Mouse (Mus musculus) liver, embryonic 15.5 days (tissue): ENCODE measurements around the gene Lrfn1. TPM values are rescaled to one million over a fixed set of nuclear protein-coding genes. Genes with fewer than 3 reads are reported as not detected.
A peak's percentile ranks its signal among the peaks of the same experiment; 100 is the strongest.

Source experiments
- ATAC-seq: fragments of 200-750 bp; cut with Nextera tagmentation; 2 replicates; pipeline ENCODE4 v1.8.0; 2017; ENCODE audit warnings: moderate number of reproducible peaks, mild to moderate bottlenecking, moderate library complexity; ENCODE audit not compliant: insufficient read depth
- H3K27ac ChIP-seq: fragments of 300-500 bp; sonication (generic); replicated peaks from 2 replicates; pipeline ENCODE4 v1.5.1; 2015; ENCODE audit warnings: mild to moderate bottlenecking, inconsistent platforms
- H3K27me3 ChIP-seq: fragments of 300-500 bp; sonication (generic); 2 replicates; pipeline ENCODE4 v1.6.1; 2015; ENCODE audit warnings: mild to moderate bottlenecking, inconsistent platforms
- H3K36me3 ChIP-seq: fragments of 300-500 bp; sonication (generic); replicated peaks from 2 replicates; pipeline ENCODE4 v1.6.1; 2015; ENCODE audit warnings: moderate library complexity, mild to moderate bottlenecking, inconsistent platforms
- H3K4me1 ChIP-seq: fragments of 300-500 bp; sonication (generic); replicated peaks from 2 replicates; pipeline ENCODE4 v1.6.1; 2015; ENCODE audit warnings: inconsistent platforms
- H3K4me2 ChIP-seq: fragments of 300-500 bp; sonication (generic); 2 replicates; pipeline ENCODE4 v1.6.1; 2015; ENCODE audit warnings: moderate library complexity, mild to moderate bottlenecking, inconsistent platforms
- H3K4me3 ChIP-seq: fragments of 300-500 bp; sonication (generic); replicated peaks from 2 replicates; pipeline ENCODE4 v1.5.1; 2015; ENCODE audit warnings: mild to moderate bottlenecking, inconsistent platforms
- H3K9ac ChIP-seq: fragments of 300-500 bp; sonication (generic); 2 replicates; pipeline ENCODE4 v1.6.1; 2015; ENCODE audit warnings: moderate library complexity, mild to moderate bottlenecking, inconsistent platforms
- H3K9me3 ChIP-seq: fragments of 300-500 bp; sonication (generic); replicated peaks from 2 replicates; pipeline ENCODE4 v1.6.1; 2016; ENCODE audit warnings: inconsistent platforms
- WGBS: fragments of 180-500 bp; shearing (Covaris S2); methylation state at CpG from one replicate; pipeline ENCODE4 v1.1.7; 2015; ENCODE audit warnings: mixed read lengths; ENCODE audit not compliant: insufficient replicate concordance; 5-methylcytosine and 5-hydroxymethylcytosine counted together
- polyA plus RNA-seq: library from polyadenylated mRNA; unstranded; fragments of >200 nt; fragmentation: Nextera tagmentation; extraction: Ambion mirVana; gene quantifications from 2 replicates; pipeline ENCODE4 v1.2.1, GENCODE M21; 2015

Lrfn1 gene
- polyA plus RNA-seq, 1 experiment from 2014 or later, result 0.20 TPM

DNA sequence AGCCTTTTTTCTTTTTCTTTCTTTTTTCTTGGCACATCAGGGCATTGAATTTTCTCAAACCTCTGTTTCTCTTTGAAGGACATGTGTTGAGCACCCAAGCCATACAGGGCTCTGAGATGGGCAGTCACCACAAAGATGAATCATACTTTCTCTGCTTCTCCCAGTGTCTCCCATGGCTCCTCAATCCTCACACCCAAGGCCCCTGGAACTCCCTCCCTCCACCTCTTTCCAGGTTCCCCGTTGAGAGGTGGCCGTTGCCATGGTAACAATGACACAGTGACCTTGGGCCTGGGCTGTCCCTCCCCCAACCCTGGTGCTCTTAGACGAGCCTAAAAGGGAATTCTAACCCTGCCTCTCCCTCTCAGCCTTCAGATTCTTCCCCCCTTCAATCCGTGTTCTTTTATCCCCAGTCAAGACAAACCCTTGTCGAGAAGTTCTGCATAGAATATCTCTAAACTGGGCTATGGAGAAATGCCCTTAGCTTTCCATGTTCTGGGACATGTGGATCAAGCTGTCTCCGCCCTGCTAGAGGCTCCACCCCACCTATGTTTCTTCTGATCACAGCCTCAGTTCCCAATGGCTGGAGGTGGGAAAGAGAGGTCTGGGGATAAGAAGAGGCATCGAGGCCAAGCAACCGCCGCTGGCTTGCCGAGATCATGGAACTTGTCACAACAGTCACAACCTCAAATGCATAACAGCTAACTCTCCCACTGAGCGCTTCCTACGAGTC is 4.5 kb upstream of the Lrfn1 start:
- Histone ChIP-seq H3K27ac (no peak overlapping the region), H3K4me3 (no peak overlapping the region), H3K4me1 (peaks cover 7% of the 10 kb centered on the region), H3K27me3 (peaks cover 21% of the 10 kb centered on the region), H3K9me3 (no peaks in the 10 kb centered on the region), H3K36me3 (no peaks in the 10 kb centered on the region), H3K4me2 (no peak overlapping the region), H3K9ac (no peak overlapping the region)
- WGBS, result 60% methylated on average over 12 of the region's 12 CpGs
- no peak for ATAC-seq

DNA sequence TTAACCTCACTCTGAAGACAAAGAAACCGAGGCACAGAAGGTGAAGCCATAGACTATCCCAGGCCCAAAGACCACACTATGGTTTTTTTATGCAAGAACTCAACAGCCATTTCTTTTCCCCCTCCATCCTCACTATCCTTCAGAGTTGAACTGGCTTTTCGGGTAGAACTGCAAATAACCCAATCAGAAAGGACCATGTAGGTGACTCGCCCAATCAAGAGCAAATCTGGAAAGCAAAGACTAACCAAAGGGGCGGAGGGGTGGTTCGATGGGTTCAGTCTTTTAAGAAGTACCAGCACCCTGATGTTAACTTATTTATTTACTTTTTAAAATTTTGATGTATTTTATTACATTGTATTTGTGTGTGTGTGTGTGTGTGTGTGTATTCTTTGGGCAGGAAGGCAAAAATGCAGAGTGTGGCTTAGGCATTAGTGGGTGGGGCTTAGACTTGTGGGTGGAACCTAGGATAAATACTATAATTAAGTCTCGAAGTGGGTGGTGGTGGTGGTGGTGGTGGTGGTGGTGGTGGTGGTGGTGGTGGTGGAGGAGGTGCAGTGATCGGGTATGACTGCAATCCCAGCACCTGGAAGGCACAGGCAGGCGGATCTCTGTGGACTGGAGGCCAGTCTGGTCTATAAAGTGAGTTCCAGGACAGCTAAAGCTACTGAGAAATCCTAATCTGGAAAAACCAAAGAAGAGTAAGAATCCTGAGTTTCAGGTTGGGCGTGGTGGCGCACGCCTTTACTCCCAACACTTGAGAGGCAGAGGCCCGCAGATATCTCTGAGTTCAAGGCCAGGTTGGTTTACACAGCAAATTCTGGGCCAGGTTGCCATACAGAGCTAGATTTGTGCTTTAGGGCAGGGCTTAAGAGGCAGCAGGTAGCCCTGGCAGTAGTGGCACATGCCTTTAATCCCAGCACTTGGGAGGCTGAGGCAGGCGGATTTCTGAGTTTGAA is 3.6 kb upstream of the Lrfn1 start:
- 50% methylated on average over 13 of the region's 13 CpGs for WGBS
- ATAC-seq, result no peak
- H3K4me3 ChIP-seq, result no peak overlapping the region

DNA sequence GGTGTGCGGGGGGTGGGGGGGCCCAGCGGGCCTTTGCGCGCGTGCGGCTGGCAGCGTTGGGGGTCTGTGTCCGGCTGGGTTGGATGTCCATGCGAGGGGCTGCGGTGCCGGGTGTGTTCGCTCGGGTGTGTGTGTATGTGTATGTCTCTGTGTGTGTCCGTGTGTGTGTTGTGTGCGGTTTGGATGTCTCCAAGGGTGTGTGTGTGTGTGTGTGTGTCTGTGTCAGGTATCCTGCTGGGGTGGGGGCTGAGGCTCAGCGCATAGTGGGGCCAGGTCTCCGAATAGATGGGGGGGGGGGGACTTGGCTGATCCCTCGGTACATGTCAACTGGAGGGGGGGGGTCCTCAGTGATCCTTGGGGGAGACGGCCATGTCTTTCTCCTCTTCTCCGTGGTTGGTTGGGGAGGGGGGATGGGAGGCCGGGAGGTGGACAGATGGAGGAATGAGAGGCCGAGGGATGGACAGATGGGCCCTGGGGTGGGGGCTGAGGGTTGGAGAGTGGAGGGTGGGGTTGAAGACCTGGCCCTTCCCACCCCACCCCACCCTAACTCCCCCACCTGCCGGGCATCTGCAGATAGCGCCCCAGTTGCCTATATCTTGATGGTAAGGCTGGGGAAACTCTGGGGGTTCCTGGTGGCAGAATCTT is 703 bp downstream of the Lrfn1 start:
- Histone ChIP-seq H3K9me3 (no peaks in the 10 kb centered on the region), H3K27ac (no peak overlapping the region), H3K4me1 (peaks cover 4% of the 10 kb centered on the region), H3K36me3 (no peaks in the 10 kb centered on the region), H3K27me3 (peaks cover 33% of the 10 kb centered on the region), H3K4me2 (peak overlapping the region; percentile 86), H3K9ac (peak overlapping the region; percentile 30; the same call in 1 of the 2 replicates), H3K4me3 (peak overlapping the region; percentile 62)
- ATAC-seq, result no peak
- WGBS, result 2% methylated on average over 24 of the region's 24 CpGs

More for the DNA sequence above, 3.6 kb upstream of the Lrfn1 start:
- H3K4me2 ChIP-seq, result no peak overlapping the region
- H3K27me3 ChIP-seq, result peaks cover 29% of the 10 kb centered on the region
- peaks cover 8% of the 10 kb centered on the region for H3K4me1 ChIP-seq
- H3K27ac ChIP-seq, result no peak overlapping the region
- no peaks in the 10 kb centered on the region for H3K36me3 ChIP-seq
- H3K9me3 ChIP-seq, result no peaks in the 10 kb centered on the region
- H3K9ac ChIP-seq, result no peak overlapping the region

DNA sequence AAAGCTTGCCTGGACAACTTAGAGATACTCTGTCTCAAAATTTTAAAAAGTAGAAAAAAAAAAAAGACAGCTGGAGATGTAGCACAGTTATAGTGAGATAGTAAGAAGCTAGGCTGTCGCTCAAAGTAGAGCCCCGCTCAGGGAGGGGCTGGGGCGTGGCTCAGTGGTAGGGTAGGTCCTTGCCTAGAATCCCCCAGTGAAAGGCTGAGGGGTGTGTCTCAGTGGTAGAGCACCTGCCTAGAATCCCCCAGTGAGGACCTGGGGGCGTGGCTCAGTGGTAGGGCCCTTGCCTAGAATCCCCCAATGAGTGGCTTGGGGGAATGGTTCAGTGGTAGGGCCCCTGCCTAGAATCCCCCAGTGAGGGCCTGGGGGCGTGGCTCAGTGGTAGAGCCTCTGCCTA is 8.6 kb downstream of the Lrfn1 start:
- ATAC-seq, result no peak
- Histone ChIP-seq H3K9me3 (no peaks in the 10 kb centered on the region), H3K9ac (no peak overlapping the region), H3K4me2 (no peak overlapping the region), H3K36me3 (no peaks in the 10 kb centered on the region), H3K27ac (no peak overlapping the region), H3K27me3 (no peaks in the 10 kb centered on the region), H3K4me3 (no peak overlapping the region), H3K4me1 (no peaks in the 10 kb centered on the region; the same call in 1 of the 2 replicates)
- WGBS, result 53% methylated on average over 5 of the region's 5 CpGs

DNA sequence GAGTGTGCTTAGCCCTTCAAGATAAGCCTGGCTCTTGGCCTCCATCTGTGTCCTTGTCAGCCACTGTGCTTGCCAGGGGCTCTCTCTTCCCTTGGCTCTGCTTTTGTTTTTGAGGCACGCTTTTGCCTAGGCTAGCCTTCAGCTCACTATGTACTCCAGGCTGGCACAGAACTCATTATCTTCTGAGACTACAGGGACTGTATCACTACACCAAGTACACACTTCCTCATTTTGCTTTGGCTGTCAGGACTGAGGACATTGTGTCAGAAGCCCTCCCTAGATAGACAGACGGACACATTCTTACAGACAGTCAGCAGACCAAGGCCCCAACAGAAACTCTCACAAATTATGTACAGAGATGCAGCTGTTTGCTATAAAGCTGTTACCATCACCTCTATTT is 11.0 kb downstream of the Lrfn1 start:
- peaks cover 16% of the 10 kb centered on the region for H3K27me3 ChIP-seq
- no peak overlapping the region for H3K4me2 ChIP-seq
- 50% methylated on average over 2 of the region's 2 CpGs for WGBS
- H3K9ac ChIP-seq, result no peak overlapping the region
- no peak overlapping the region for H3K27ac ChIP-seq
- peaks cover 11% of the 10 kb centered on the region for H3K4me1 ChIP-seq
- no peaks in the 10 kb centered on the region for H3K36me3 ChIP-seq
- H3K4me3 ChIP-seq, result no peak overlapping the region
- no peaks in the 10 kb centered on the region for H3K9me3 ChIP-seq
- ATAC-seq, result no peak

DNA sequence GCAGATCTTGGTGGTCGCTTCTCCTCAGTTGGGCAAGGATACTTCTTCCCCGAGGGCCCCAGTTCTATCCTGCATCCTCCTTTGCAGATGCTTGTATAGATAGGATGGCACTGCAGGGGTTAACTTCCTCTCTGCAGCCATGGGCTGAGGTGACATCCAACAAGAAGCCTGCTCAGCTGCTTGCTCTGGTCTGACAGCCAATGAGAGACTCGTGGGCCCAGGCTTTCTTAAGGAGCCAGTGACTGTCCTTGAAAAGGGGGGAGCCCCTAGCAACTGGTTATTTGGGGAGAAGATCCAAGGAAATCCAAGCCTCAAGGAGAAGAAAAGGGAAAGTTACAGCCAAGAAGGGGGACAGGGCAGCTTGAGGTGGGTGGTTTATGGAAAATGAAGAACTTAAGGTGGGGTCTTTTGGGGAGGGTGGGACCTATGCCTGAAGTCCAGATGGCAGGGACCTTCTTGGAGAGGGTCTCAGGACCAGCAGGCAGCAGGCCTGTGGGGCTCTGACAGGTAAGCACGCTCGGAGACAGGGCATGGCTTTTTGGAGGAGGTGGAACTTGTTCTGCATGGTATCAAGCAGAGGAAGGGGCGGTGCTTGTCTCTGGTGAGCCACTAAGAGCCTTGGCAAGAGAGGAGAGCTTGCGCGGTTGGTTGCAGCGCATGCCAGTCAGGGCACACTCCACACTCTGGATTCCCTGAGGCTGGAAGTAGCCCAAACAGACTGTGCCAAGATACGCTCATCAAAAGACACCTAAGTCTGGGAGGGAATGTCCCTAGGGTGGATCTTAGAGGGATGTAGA is 12.8 kb downstream of the Lrfn1 start:
- peaks cover 11% of the 10 kb centered on the region for H3K4me1 ChIP-seq
- 0 out of 2 replicates have a peak, but pooled peaks have one; percentile 44 for ATAC-seq
- no peak overlapping the region for H3K4me2 ChIP-seq
- H3K36me3 ChIP-seq, result no peaks in the 10 kb centered on the region
- no peak overlapping the region for H3K27ac ChIP-seq
- H3K4me3 ChIP-seq, result no peak overlapping the region
- peaks cover 29% of the 10 kb centered on the region for H3K27me3 ChIP-seq
- WGBS, result 43% methylated on average over 10 of the region's 10 CpGs
- no peaks in the 10 kb centered on the region for H3K9me3 ChIP-seq
- no peak overlapping the region for H3K9ac ChIP-seq

DNA sequence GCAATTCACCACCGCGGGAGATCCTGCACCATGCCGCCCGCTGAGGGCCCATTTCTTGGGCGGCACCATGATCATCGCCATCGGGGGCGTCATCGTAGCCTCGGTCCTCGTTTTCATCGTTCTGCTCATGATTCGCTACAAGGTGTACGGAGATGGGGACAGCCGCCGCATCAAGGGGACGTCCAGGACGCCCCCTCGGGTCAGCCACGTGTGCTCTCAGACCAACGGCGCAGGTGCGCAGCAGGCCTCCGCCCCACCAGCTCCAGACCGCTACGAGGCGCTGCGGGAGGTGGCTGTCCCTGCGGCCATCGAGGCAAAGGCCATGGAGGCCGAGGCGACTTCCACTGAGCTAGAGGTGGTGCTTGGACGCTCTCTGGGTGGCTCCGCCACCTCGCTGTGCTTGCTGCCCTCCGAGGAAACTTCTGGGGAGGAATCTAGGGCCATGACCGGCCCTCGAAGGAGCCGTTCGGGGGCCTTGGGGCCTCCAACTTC is 15.0 kb downstream of the Lrfn1 start:
- Histone ChIP-seq H3K9ac (no peak overlapping the region), H3K4me1 (peaks cover 11% of the 10 kb centered on the region), H3K27ac (no peak overlapping the region), H3K4me2 (peak overlapping the region; percentile 68), H3K4me3 (peak overlapping the region; percentile 50), H3K27me3 (peaks cover 29% of the 10 kb centered on the region), H3K9me3 (no peaks in the 10 kb centered on the region), H3K36me3 (no peaks in the 10 kb centered on the region)
- WGBS, result 50% methylated on average over 40 of the region's 40 CpGs
- no peak; the same call in 1 of the 2 replicates for ATAC-seq

DNA sequence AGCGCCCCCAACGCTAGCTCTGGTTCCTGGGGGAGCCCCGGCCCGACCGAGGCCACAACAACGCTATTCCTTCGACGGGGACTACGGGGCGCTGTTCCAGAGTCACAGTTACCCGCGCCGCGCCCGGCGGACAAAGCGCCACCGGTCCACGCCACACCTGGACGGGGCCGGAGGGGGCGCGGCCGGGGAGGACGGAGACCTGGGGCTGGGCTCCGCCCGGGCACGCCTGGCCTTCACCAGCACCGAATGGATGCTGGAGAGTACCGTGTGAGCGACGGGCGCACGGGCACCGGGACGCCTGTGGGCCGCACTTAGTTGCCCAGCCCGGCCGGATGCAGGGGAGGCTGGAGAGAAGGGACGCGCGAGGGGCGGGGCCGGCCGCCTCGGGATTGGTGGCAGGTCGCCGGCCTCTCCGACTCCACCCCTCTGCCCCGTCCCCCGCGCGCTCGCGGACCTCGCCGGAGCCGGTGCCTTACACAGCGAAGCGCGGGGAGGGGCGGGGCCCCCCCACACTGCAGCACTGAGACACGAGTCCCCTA is 15.5 kb downstream of the Lrfn1 start:
- ATAC-seq, result no peak
- Histone ChIP-seq H3K4me1 (peaks cover 11% of the 10 kb centered on the region), H3K27me3 (peaks cover 29% of the 10 kb centered on the region), H3K9ac (no peak overlapping the region), H3K9me3 (no peaks in the 10 kb centered on the region), H3K4me2 (peak overlapping the region; percentile 68), H3K27ac (no peak overlapping the region), H3K36me3 (no peaks in the 10 kb centered on the region), H3K4me3 (peak overlapping the region; percentile 50)
- WGBS, result 4% methylated on average over 63 of the region's 63 CpGs

DNA sequence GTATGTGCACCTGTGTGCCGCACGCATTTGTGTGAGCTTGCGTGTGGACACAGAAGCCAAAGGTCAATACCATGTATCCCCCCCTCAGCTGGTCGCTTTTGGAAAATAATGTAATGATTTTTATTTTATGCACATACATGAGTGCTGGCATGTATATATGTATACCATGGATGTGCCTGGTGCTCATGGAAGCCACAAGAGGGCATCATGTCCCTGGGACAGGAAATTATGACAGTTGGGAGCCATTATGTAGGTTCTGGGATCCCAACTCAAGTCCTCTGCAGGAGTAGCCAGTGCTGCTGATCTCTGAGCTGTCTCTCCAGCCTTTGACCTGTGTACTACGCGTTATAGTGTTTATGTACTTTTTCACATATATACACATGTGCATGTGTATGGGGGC is 24.4 kb downstream of the Lrfn1 start:
- no peak for ATAC-seq
- Histone ChIP-seq H3K27ac (no peak overlapping the region), H3K9me3 (no peaks in the 10 kb centered on the region), H3K4me3 (no peak overlapping the region), H3K9ac (no peak overlapping the region), H3K4me2 (no peak overlapping the region), H3K27me3 (no peaks in the 10 kb centered on the region), H3K4me1 (no peaks in the 10 kb centered on the region), H3K36me3 (no peaks in the 10 kb centered on the region)
- whole genome bisulfite sequencing, result 75% methylated on average over 6 of the region's 6 CpGs

DNA sequence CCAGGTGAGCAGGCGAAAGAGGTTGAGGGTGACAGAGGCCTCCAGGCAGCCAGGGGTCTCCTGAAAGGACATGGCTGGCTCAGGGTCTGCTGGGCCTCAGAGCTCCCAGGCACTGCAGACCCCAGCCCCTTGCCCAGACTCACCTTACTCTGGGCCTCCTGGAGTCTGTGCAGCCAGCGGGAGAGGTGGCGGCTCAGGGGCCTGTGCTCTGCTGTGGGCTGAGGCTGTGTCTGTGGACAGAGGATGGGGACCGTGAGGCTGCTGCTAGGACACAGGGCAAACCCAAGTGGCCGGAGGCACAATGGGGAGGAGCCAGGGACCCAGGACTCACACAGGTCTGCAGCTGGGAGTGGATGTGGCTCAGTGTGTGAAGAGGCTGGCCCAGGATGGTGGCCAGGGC is 25.6 kb downstream of the Lrfn1 start:
- no peak overlapping the region for H3K9ac ChIP-seq
- no peaks in the 10 kb centered on the region for H3K4me1 ChIP-seq
- no peak overlapping the region for H3K27ac ChIP-seq
- ATAC-seq, result no peak
- no peak overlapping the region for H3K4me2 ChIP-seq
- 79% methylated on average over 5 of the region's 5 CpGs for WGBS
- no peak overlapping the region for H3K4me3 ChIP-seq
- no peaks in the 10 kb centered on the region for H3K27me3 ChIP-seq
- H3K9me3 ChIP-seq, result no peaks in the 10 kb centered on the region
- no peaks in the 10 kb centered on the region for H3K36me3 ChIP-seq
